Mouse (Mus musculus): ENCODE data around the gene Sntg2. TPM values are rescaled to one million over a fixed set of nuclear protein-coding genes. Genes with fewer than 3 reads are reported as not detected.
A peak's percentile ranks its signal among the peaks of the same experiment; 100 is the strongest.

The Sntg2 gene
- polyA plus RNA-seq, 1 experiment, result 0.88 TPM

- TF ChIP-seq POLR2A (IDR thresholded peaks at IDR 0.05; ENCODE audit: low read depth, low read length), result no peak
- no peak for TF ChIP-seq CTCF (conservative IDR thresholded peaks at IDR 0.05; ENCODE audit: insufficient read depth, insufficient read length, low read depth, low read length)
- Histone ChIP-seq H3K27me3 (replicated peaks; ENCODE audit: control insufficient read depth, insufficient read depth, low read length) (no peaks in the 10 kb centered on the region), H3K4me3 (ENCODE audit: insufficient read depth, low read depth, low read length) (no peak overlapping the region), H3K36me3 (ENCODE audit: control insufficient read depth, insufficient read depth, low read length) (no peaks in the 10 kb centered on the region), H3K4me1 (ENCODE audit: control insufficient read depth, insufficient read depth, low read length) (no peaks in the 10 kb centered on the region), H3K27ac (ENCODE audit: insufficient read depth, low read depth, low read length) (no peak overlapping the region)
- WGBS, result 69% methylated on average over 5 of the region's 5 CpGs
- DNase-seq, result no peak
Measured at GRCm38 (mm10) chr12:30161731-30162406, 211.3 kb downstream of the Sntg2 start.

GRCm38 (mm10) chr12:30160475-30160874, 212.7 kb downstream of the Sntg2 start:
- 64% methylated on average over 3 of the region's 3 CpGs for WGBS
- H3K27ac ChIP-seq (ENCODE audit: insufficient read depth, low read depth, low read length), result no peak overlapping the region
- TF ChIP-seq CTCF (conservative IDR thresholded peaks at IDR 0.05; ENCODE audit: insufficient read depth, insufficient read length, low read depth, low read length), result no peak
- TF ChIP-seq POLR2A (IDR thresholded peaks at IDR 0.05; ENCODE audit: low read depth, low read length), result no peak
- H3K27me3 ChIP-seq (replicated peaks; ENCODE audit: control insufficient read depth, insufficient read depth, low read length), result no peaks in the 10 kb centered on the region
- DNase-seq, result peak; percentile 36
- H3K4me1 ChIP-seq (ENCODE audit: control insufficient read depth, insufficient read depth, low read length), result no peaks in the 10 kb centered on the region
- no peaks in the 10 kb centered on the region for H3K36me3 ChIP-seq (ENCODE audit: control insufficient read depth, insufficient read depth, low read length)
- H3K4me3 ChIP-seq (ENCODE audit: insufficient read depth, low read depth, low read length), result no peak overlapping the region

DNA sequence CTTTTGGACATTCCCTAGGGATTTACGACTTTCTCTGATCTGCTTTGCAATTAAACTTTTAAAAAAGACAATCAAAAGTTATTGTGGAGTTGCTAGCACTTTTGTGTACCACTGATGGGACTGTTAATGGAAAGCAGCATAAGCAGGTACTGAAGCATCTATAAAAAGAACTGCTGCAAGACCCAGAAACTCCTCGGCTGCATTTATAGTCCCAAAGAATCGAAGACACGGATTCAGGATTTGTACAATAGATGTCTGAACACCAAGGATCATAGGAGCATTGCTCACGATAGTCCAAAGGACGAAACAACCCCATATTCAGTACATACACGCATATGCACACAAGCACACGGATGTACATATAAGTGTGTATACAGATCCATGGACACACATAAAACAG, 213.4 kb downstream of the Sntg2 start:
- TF ChIP-seq POLR2A (IDR thresholded peaks at IDR 0.05; ENCODE audit: low read depth, low read length), result no peak
- TF ChIP-seq CTCF (conservative IDR thresholded peaks at IDR 0.05; ENCODE audit: insufficient read depth, insufficient read length, low read depth, low read length), result no peak
- DNase-seq, result no peak

DNA sequence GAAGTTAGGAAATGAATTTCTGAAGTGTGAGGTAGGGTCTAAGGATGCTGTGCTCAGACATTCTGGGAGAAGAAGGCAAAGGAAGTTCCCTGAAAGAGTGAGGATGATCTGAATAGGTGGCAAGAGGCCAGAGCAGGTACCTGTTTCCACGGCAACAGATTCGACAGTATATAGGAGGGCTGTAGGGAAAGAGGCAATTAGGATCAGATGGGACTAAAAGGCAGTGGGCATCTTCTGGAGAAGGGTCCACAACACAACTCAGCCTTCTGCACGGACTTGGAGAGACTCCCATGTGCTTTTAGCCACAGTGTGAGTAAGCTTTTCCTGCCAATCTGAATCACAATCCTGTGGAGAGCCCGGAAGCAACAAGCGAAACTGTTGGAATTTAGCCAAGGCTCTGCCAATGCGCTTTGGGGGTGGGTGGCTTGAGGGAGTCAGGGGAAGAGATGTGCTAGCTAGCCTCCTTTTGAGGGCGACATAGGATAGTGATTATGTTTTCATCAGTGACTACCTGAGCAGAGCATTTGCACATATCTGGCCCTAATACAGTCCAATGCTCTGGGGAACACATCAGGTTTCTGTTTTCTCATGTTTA, 219.0 kb downstream of the Sntg2 start:
- no peaks in the 10 kb centered on the region for H3K4me1 ChIP-seq (ENCODE audit: control insufficient read depth, insufficient read depth, low read length)
- H3K4me3 ChIP-seq (ENCODE audit: insufficient read depth, low read depth, low read length), result no peak overlapping the region
- H3K36me3 ChIP-seq (ENCODE audit: control insufficient read depth, insufficient read depth, low read length), result no peaks in the 10 kb centered on the region
- TF ChIP-seq CTCF (conservative IDR thresholded peaks at IDR 0.05; ENCODE audit: insufficient read depth, insufficient read length, low read depth, low read length) (no peak), POLR2A (IDR thresholded peaks at IDR 0.05; ENCODE audit: low read depth, low read length) (no peak)
- no peak overlapping the region for H3K27ac ChIP-seq (ENCODE audit: insufficient read depth, low read depth, low read length)
- 60% methylated on average over 7 of the region's 7 CpGs for WGBS
- H3K27me3 ChIP-seq (replicated peaks; ENCODE audit: control insufficient read depth, insufficient read depth, low read length), result no peaks in the 10 kb centered on the region
- no peak for DNase-seq

More for the DNA sequence above, 213.4 kb downstream of the Sntg2 start:
- 86% methylated on average over 8 of the region's 8 CpGs for WGBS
- Histone ChIP-seq H3K27me3 (replicated peaks; ENCODE audit: control insufficient read depth, insufficient read depth, low read length) (no peaks in the 10 kb centered on the region), H3K4me3 (ENCODE audit: insufficient read depth, low read depth, low read length) (no peak overlapping the region), H3K4me1 (ENCODE audit: control insufficient read depth, insufficient read depth, low read length) (no peaks in the 10 kb centered on the region), H3K27ac (ENCODE audit: insufficient read depth, low read depth, low read length) (no peak overlapping the region), H3K36me3 (ENCODE audit: control insufficient read depth, insufficient read depth, low read length) (no peaks in the 10 kb centered on the region)

GRCm38 (mm10) chr12:30142085-30142484, 231.1 kb downstream of the Sntg2 start:
- Histone ChIP-seq H3K36me3 (ENCODE audit: control insufficient read depth, insufficient read depth, low read length) (no peaks in the 10 kb centered on the region), H3K27ac (ENCODE audit: insufficient read depth, low read depth, low read length) (no peak overlapping the region), H3K4me3 (ENCODE audit: insufficient read depth, low read depth, low read length) (no peak overlapping the region), H3K4me1 (ENCODE audit: control insufficient read depth, insufficient read depth, low read length) (no peaks in the 10 kb centered on the region), H3K27me3 (replicated peaks; ENCODE audit: control insufficient read depth, insufficient read depth, low read length) (no peaks in the 10 kb centered on the region)
- TF ChIP-seq POLR2A (IDR thresholded peaks at IDR 0.05; ENCODE audit: low read depth, low read length) (no peak), CTCF (conservative IDR thresholded peaks at IDR 0.05; ENCODE audit: insufficient read depth, insufficient read length, low read depth, low read length) (peak; percentile 46)
- peak; percentile 27 for DNase-seq
- 69% methylated on average over 3 of the region's 3 CpGs for WGBS

DNA sequence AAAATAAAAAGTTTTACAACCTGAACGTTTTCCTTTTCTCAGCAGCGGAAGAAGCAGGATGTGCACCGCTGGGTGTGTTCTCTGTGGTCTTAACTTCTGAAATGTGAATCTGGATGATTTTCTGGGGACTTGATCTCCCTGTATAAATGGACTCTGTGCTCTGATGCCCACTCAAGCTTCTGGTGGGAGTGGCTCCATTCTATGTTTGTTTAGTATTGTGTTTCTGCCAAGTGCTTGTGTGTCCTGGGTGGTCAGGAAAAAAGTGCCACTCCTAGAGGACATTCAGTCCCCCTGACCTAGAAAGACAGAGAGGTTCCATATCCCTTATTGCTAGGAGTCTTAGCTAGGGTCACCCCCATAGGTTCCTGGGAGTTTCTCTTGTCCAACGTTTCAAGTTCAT, 240.7 kb downstream of the Sntg2 start, which contains the start of gene Tpo:
TSS of gene Tpo (minus strand) at position 101 of the 400 bp plus-strand sequence.
- DNase-seq, result no peak
- Histone ChIP-seq H3K27me3 (replicated peaks; ENCODE audit: control insufficient read depth, insufficient read depth, low read length) (no peaks in the 10 kb centered on the region), H3K4me3 (ENCODE audit: insufficient read depth, low read depth, low read length) (no peak within 1 kb of the TSS), H3K4me1 (ENCODE audit: control insufficient read depth, insufficient read depth, low read length) (no peaks in the 10 kb centered on the region), H3K27ac (ENCODE audit: insufficient read depth, low read depth, low read length) (no peak within 1 kb of the TSS), H3K36me3 (ENCODE audit: control insufficient read depth, insufficient read depth, low read length) (no peaks in the 10 kb centered on the region)
- TF ChIP-seq POLR2A (IDR thresholded peaks at IDR 0.05; ENCODE audit: low read depth, low read length) (no peak), CTCF (conservative IDR thresholded peaks at IDR 0.05; ENCODE audit: insufficient read depth, insufficient read length, low read depth, low read length) (no peak)
- 48% methylated on average over 4 of the region's 4 CpGs for WGBS

DNA sequence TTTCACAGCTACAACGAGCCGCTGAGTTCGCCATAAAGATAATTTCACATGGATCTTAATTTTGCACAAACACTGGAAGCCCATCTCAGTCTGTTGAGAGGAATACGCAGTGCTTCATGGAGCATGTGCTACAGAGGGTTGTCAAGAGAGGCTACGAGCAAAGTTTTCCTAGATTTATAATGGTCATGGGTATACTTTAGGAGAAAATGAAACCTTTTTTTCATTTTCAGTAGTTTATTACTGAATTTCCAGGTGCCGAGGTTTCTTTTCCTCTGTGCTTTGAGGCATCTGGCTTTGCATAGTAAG, 243.8 kb downstream of the Sntg2 start:
- Histone ChIP-seq H3K4me3 (ENCODE audit: insufficient read depth, low read depth, low read length) (no peak overlapping the region), H3K27me3 (replicated peaks; ENCODE audit: control insufficient read depth, insufficient read depth, low read length) (no peaks in the 10 kb centered on the region), H3K4me1 (ENCODE audit: control insufficient read depth, insufficient read depth, low read length) (no peaks in the 10 kb centered on the region), H3K27ac (ENCODE audit: insufficient read depth, low read depth, low read length) (no peak overlapping the region), H3K36me3 (ENCODE audit: control insufficient read depth, insufficient read depth, low read length) (no peaks in the 10 kb centered on the region)
- TF ChIP-seq CTCF (conservative IDR thresholded peaks at IDR 0.05; ENCODE audit: insufficient read depth, insufficient read length, low read depth, low read length) (no peak), POLR2A (IDR thresholded peaks at IDR 0.05; ENCODE audit: low read depth, low read length) (no peak)
- WGBS, result 47% methylated on average over 6 of the region's 6 CpGs
- DNase-seq, result no peak
